Mouse (Mus musculus) adipocyte (in vitro differentiated cells): ENCODE data around the gene Crebrf.

Experiments used
- DNase-seq: peaks from one replicate; pipeline ENCODE4 v3.0.0-alpha.2; 2016; ENCODE audit warnings: low spot score

Crebrf gene

GRCm38 (mm10) chr17:26715271-26715758, at the start of gene Crebrf:
Crebrf (plus strand) TSS chr17:26715650.
- peak; percentile 98 for DNase-seq

GRCm38 (mm10) chr17:26671268-26671667, 44.2 kb upstream of the Crebrf start:
- no peak for DNase-seq

- no peak for DNase-seq
Observed at GRCm38 (mm10) chr17:26675845-26676244, 39.6 kb upstream of the Crebrf start.

GRCm38 (mm10) chr17:26676252-26676615, 39.2 kb upstream of the Crebrf start:
- peak; percentile 93 for DNase-seq

GRCm38 (mm10) chr17:26676616-26677376, 38.7 kb upstream of the Crebrf start:
- peak; percentile 84 for DNase-seq

- DNase-seq = peak; percentile 66
Observed at GRCm38 (mm10) chr17:26677711-26678637, 37.5 kb upstream of the Crebrf start.

GRCm38 (mm10) chr17:26681276-26681675, 34.2 kb upstream of the Crebrf start:
- DNase-seq = no peak

- DNase-seq = no peak
Observed at GRCm38 (mm10) chr17:26686334-26687000, 29.0 kb upstream of the Crebrf start.

- DNase-seq = peak; percentile 67
Observed at GRCm38 (mm10) chr17:26688795-26689735, 26.4 kb upstream of the Crebrf start.

- no peak for DNase-seq
Observed at GRCm38 (mm10) chr17:26689810-26690209, 25.6 kb upstream of the Crebrf start.

- no peak for DNase-seq
Observed at GRCm38 (mm10) chr17:26690236-26690635, 25.2 kb upstream of the Crebrf start.

GRCm38 (mm10) chr17:26691110-26691509, 24.3 kb upstream of the Crebrf start:
- peak; percentile 73 for DNase-seq

- DNase-seq = peak; percentile 69
Observed at GRCm38 (mm10) chr17:26693424-26693823, 22.0 kb upstream of the Crebrf start.

- no peak for DNase-seq
Observed at GRCm38 (mm10) chr17:26694171-26694570, 21.3 kb upstream of the Crebrf start.

GRCm38 (mm10) chr17:26695193-26695592, 20.3 kb upstream of the Crebrf start:
- DNase-seq = no peak

- DNase-seq = no peak
Observed at GRCm38 (mm10) chr17:26698846-26699245, 16.6 kb upstream of the Crebrf start.

GRCm38 (mm10) chr17:26699819-26700616, 15.4 kb upstream of the Crebrf start:
- DNase-seq = no peak

GRCm38 (mm10) chr17:26701565-26701964, 13.9 kb upstream of the Crebrf start:
- DNase-seq = no peak

GRCm38 (mm10) chr17:26702621-26703020, 12.8 kb upstream of the Crebrf start:
- DNase-seq = no peak

GRCm38 (mm10) chr17:26703671-26704070, 11.8 kb upstream of the Crebrf start:
- DNase-seq = no peak
